Mouse (Mus musculus) ES-E14 (cell line): ENCODE data around the gene Map1lc3b. TPM values are rescaled to one million over a fixed set of nuclear protein-coding genes. Genes with fewer than 3 reads are reported as not detected.
A peak's percentile ranks its signal among the peaks of the same experiment; 100 is the strongest.

Experiments
- DNase-seq: peaks from one replicate; pipeline ENCODE4 v3.0.0-alpha.2; 2013; ENCODE audit warnings: low read depth, low spot score
- H3K27ac ChIP-seq: 2 replicates; pipeline ENCODE4 v1.5.1; 2012; ENCODE audit warnings: low read depth, mild to moderate bottlenecking, low read length, moderate library complexity, mixed read lengths; ENCODE audit not compliant: poor library complexity, insufficient read depth, severe bottlenecking
- H3K36me3 ChIP-seq: 2 replicates; pipeline ENCODE4 v1.6.1; 2012; ENCODE audit warnings: mild to moderate bottlenecking, low read length, moderate library complexity, mixed read lengths; ENCODE audit not compliant: control insufficient read depth, poor library complexity, insufficient read depth, severe bottlenecking
- H3K4me1 ChIP-seq, 2 experiments: fragments of 150-350 bp in 1 of 2; sonication (generic) in 1 of 2; 2 replicates each; pipeline ENCODE4 v1.6.1; 2012; ENCODE audit warnings: low read length in 2 of 2, mild to moderate bottlenecking in 1 of 2, mixed read lengths in 1 of 2; ENCODE audit not compliant: control insufficient read depth in 2 of 2, insufficient read depth in 2 of 2, poor library complexity in 1 of 2
- H3K4me3 ChIP-seq, 2 experiments: fragments of 150-350 bp in 1 of 2; sonication (generic) in 1 of 2; 2 replicates each; pipeline ENCODE4 v1.5.1; 2012; ENCODE audit warnings: low read length in 2 of 2, low read depth in 1 of 2, mild to moderate bottlenecking in 1 of 2, mixed read lengths in 1 of 2; ENCODE audit not compliant: insufficient read depth in 1 of 2, poor library complexity in 1 of 2, severe bottlenecking in 1 of 2
- H3K9ac ChIP-seq: 2 replicates; pipeline ENCODE4 v1.6.1; 2012; ENCODE audit warnings: low read depth, mild to moderate bottlenecking, low read length, mixed read lengths; ENCODE audit not compliant: poor library complexity, insufficient read depth, severe bottlenecking
- H3K9me3 ChIP-seq: fragments of 150-350 bp; sonication (generic); 2 replicates; pipeline ENCODE4 v1.6.1; 2012; ENCODE audit warnings: low read depth, mild to moderate bottlenecking, low read length; ENCODE audit not compliant: control insufficient read depth, insufficient read depth
- CHD2 ChIP-seq: IDR thresholded peaks from 2 replicates; pipeline ENCODE4 v1.6.1; 2014; ENCODE audit warnings: mild to moderate bottlenecking, low read depth, low read length, inconsistent platforms
- HCFC1 ChIP-seq: IDR thresholded peaks from 2 replicates; pipeline ENCODE4 v1.6.1; 2012; ENCODE audit warnings: low read length, inconsistent platforms, borderline replicate concordance; ENCODE audit not compliant: insufficient read depth
- MAFK ChIP-seq: IDR thresholded peaks from 2 replicates; pipeline ENCODE4 v1.6.1; 2014; ENCODE audit warnings: mild to moderate bottlenecking, low read depth, low read length, inconsistent platforms; ENCODE audit not compliant: insufficient read depth
- ZC3H11A ChIP-seq: IDR thresholded peaks from 2 replicates; pipeline ENCODE4 v1.6.1; 2012; ENCODE audit warnings: low read depth, mild to moderate bottlenecking, inconsistent platforms, low read length, borderline replicate concordance
- ZNF384 ChIP-seq: IDR thresholded peaks from 2 replicates; pipeline ENCODE4 v1.6.1; 2012; ENCODE audit warnings: low read depth, low read length, inconsistent platforms
- in situ Hi-C, 2 experiments: fragments of 600-800 bp; cut with MboI; formaldehyde crosslinking; loops; one replicate each; pipeline ENCODE4 v1.15.1; 2025; ENCODE audit warnings: low sequenced_read_pairs in 2 of 2, inconsistent platforms in 1 of 2; ENCODE audit not compliant: unreplicated experiment in 2 of 2
- total RNA-seq: library from RNA; depleted of rRNA; stranded (reverse); fragments of 300-350 nt; gene quantifications from 2 replicates; pipeline ENCODE4 v1.2.3, GENCODE M21; 2012; rRNA removed

The Map1lc3b gene
- total RNA-seq = 83.2 and 92.4 TPM in 2 replicates

DNA sequence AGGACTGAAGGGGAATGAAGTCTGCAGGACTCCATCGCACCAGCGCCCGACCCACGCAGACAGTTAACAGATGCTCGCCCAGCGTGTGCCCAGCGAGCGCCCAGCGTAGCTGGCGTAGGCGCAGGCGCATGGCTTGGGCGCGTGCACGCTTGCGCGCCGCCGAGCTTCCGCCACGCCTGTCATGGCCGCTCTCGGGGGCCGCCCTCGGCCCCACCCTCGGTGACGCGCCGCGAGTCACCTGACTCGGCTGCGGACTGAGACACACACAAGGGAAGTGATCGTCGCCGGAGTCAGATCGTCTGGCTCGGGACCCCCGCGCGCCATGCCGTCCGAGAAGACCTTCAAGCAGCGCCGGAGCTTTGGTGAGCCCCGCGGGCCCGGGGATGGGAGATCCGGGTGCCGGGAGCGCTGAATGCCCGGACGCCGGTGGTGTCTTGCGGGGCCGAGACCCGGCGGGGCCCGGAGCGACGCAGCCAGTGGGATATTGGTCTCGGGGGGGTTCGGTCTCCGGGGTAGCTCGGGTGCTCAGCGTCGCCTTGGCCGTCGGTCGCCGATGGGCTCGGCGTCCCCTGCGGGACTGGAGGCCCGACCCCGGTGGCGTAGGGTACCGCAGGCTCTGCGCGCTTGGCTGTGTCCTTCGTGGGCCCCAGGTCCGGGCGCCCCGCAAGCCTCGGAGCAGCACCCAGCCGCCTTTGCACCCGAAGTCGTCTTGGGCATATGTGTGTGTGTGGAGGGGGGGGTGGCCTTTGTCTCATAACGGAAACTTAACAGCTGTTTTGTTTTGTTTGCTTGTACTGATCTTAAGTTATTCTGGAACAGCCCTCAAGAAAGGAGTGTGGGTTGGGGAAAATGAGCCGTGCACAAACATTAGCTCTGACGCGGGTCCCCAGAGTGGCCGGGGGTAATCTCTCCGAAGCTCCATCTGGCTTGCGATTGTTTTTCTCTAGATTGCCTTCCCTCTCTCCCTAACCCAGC, at the start of gene Map1lc3b:
TSS of gene Map1lc3b (plus strand) at position 159 of the 975 bp plus-strand sequence.
- Histone ChIP-seq H3K4me3 (peak within 1 kb of the TSS; percentile 87 to 90), H3K36me3 (peaks cover 20% of the 10 kb centered on the region; the same call in 1 of the 2 replicates), H3K27ac (peak within 1 kb of the TSS; percentile 45), H3K9ac (peak within 1 kb of the TSS; percentile 89), H3K4me1 (peaks cover 0 to 20% of the 10 kb centered on the region in 2 experiments; a peak in 1 of 4 replicates), H3K9me3 (no peaks in the 10 kb centered on the region)
- DNase-seq = peak; percentile 83
- peak; percentile 98 for TF ChIP-seq HCFC1
- TF ChIP-seq ZC3H11A = no peak
- TF ChIP-seq CHD2 = no peak
- TF ChIP-seq MAFK = no peak
- TF ChIP-seq ZNF384 = no peak
- in situ Hi-C loops = no loop called here

DNA sequence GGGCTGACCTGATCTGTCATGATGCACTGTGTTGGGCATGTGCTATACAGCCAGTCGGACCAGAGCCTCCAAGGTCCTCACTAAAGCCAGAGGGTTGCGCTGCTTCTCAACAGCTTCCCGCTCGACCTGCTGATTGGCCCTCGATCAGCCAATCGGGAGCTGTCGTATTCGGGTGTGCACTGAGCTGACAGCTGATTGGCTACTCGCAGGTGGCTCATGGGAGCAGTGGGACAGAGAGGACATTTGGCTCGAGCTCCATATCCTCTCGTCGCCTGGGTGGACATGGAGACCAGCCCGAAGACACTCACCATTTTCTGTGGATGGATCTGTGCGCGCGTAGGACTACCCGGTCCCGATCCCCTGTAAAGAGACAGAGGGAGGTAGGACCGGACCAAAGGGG, 48.3 kb upstream of the Map1lc3b start:
- DNase-seq = no peak
- in situ Hi-C loops = no loop called here

DNA sequence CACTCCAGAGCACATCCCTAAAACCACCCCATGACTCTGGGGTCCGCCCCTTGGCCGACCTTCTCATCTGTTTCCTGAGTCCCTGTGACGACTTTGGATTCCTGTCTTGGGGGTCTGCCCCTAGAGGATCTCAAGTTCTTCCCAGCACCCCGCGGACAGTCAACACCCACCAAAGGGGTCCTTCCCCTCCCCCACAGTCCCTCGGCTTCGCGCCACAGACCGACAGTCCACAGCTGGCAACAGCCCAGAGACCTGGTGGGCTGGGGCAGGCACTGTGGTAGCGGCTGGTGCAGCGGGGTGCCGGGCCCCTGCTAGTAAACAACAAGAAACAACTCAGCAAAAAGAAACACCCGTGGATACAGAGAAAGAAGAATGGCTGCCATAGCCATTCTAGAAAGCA, 47.3 kb upstream of the Map1lc3b start:
- TF ChIP-seq ZC3H11A (no peak), CHD2 (no peak)
- no peaks in the 10 kb centered on the region for H3K9me3 ChIP-seq
- peak overlapping the region; percentile 84 for H3K9ac ChIP-seq
- in situ Hi-C loops = no loop called here
- DNase-seq = no peak
- peaks cover 0 to 3% of the 10 kb centered on the region in 2 experiments; a peak in 1 of 4 replicates for H3K4me1 ChIP-seq
- no peak overlapping the region for H3K27ac ChIP-seq
- H3K4me3 ChIP-seq = peak overlapping the region; percentile 73 to 85; a peak in 3 of 4 replicates
- H3K36me3 ChIP-seq = no peaks in the 10 kb centered on the region

More for the DNA sequence above, 48.3 kb upstream of the Map1lc3b start:
- peak overlapping the region; percentile 84 for H3K9ac ChIP-seq
- H3K27ac ChIP-seq = no peak overlapping the region
- TF ChIP-seq ZC3H11A (no peak), MAFK (no peak), ZNF384 (no peak), CHD2 (peak; percentile 82), HCFC1 (no peak)
- no peaks in the 10 kb centered on the region for H3K9me3 ChIP-seq
- H3K4me3 ChIP-seq = peak overlapping the region; percentile 73 to 85
- H3K4me1 ChIP-seq = peaks cover 0 to 3% of the 10 kb centered on the region in 2 experiments; a peak in 1 of 4 replicates
- no peaks in the 10 kb centered on the region for H3K36me3 ChIP-seq

DNA sequence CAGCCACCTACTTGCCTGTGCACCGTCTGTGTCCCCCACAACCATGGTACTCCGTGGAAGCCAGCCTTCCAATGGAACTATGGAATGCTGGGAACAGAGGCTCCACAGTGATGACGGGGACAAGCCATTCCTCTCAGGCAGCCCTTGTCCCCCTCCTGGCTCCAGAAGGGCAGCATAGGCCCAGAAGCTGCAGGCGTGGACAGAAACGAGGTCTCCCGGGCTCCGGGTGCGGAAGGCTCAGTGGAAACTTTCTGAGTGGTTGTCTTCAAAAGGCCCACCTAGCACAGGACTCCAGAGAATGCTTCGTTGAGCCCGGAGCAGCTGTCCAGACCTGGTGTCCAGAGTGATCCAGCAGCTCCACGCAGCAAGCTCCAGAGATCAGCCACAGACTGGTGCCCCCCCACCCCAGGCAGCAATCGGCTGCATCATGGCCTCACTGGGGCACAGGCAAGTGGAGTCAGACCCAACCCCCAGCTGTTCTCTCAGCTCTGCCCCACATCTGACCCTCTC, 45.8 kb upstream of the Map1lc3b start, which contains the start of gene 1700018B08Rik:
TSS of gene 1700018B08Rik (minus strand) at position 45 of the 510 bp plus-strand sequence.
- in situ Hi-C loops = no loop called here

More for the DNA sequence above, 45.8 kb upstream of the Map1lc3b start, which contains the start of gene 1700018B08Rik:
- H3K36me3 ChIP-seq = no peaks in the 10 kb centered on the region
- no peak within 1 kb of the TSS for H3K27ac ChIP-seq
- H3K9me3 ChIP-seq = no peaks in the 10 kb centered on the region
- no peak within 1 kb of the TSS for H3K4me3 ChIP-seq
- no peak for DNase-seq
- peaks cover 0 to 3% of the 10 kb centered on the region in 2 experiments; a peak in 1 of 4 replicates for H3K4me1 ChIP-seq
- TF ChIP-seq CHD2 (no peak), HCFC1 (no peak), ZC3H11A (no peak), ZNF384 (no peak), MAFK (no peak)
- H3K9ac ChIP-seq = no peak within 1 kb of the TSS
